Mouse (Mus musculus): ENCODE results near the gene Surf1.

GRCm38 (mm10) chr2:26963923-26964723, 47.8 kb upstream of the Surf1 start, which contains the start of gene Rexo4:
- TF ChIP-seq POLR2A (IDR thresholded peaks at IDR 0.05; ENCODE audit: low read depth, low read length), result peak; percentile 72
- TF ChIP-seq CTCF (conservative IDR thresholded peaks at IDR 0.05; ENCODE audit: insufficient read depth, insufficient read length, low read depth, low read length), result no peak
